Mouse (Mus musculus) myocyte (in vitro differentiated cells): Measurements from ENCODE around the gene Gm7361. TPM values are rescaled to one million over a fixed set of nuclear protein-coding genes. Genes with fewer than 3 reads are reported as not detected.

Experiments
- H3K27me3 ChIP-seq: one replicate; pipeline ENCODE4 v1.6.1; 2011; ENCODE audit not compliant: control insufficient read depth, insufficient read depth, insufficient read length
- H3K36me3 ChIP-seq: one replicate; pipeline ENCODE4 v1.6.1; 2011; ENCODE audit not compliant: control insufficient read depth, insufficient read depth
- H3K4me2 ChIP-seq: one replicate; pipeline ENCODE4 v1.6.1; 2011; ENCODE audit warnings: low read depth, control low read depth
- H3K4me3 ChIP-seq: one replicate; pipeline ENCODE4 v1.5.1; 2011; ENCODE audit warnings: mild to moderate bottlenecking, control low read depth, moderate library complexity
- H3K79me2 ChIP-seq: one replicate; pipeline ENCODE4 v1.6.1; 2011; ENCODE audit not compliant: control insufficient read depth, insufficient read depth
- H3ac ChIP-seq: one replicate; pipeline ENCODE4 v1.6.1; 2011; ENCODE audit not compliant: control insufficient read depth, insufficient read length
- CEBPB ChIP-seq: IDR thresholded peaks from 2 replicates; pipeline ENCODE4 v1.6.1; 2011; ENCODE audit warnings: mild to moderate bottlenecking, moderate library complexity; ENCODE audit not compliant: poor library complexity, insufficient read depth, severe bottlenecking
- E2F4 ChIP-seq: IDR thresholded peaks from one replicate; pipeline ENCODE4 v1.6.1; 2011; ENCODE audit warnings: mild to moderate bottlenecking, control low read depth, moderate library complexity; ENCODE audit not compliant: insufficient read depth
- MAX ChIP-seq: IDR thresholded peaks from one replicate; pipeline ENCODE4 v1.6.1; 2011; ENCODE audit warnings: low read depth, mild to moderate bottlenecking, control low read depth
- MYOD1 ChIP-seq, 3 experiments: IDR thresholded peaks; one replicate each; pipeline ENCODE4 v1.6.1; 2011; ENCODE audit warnings: control low read depth in 2 of 3, low read depth in 2 of 3, mild to moderate bottlenecking in 2 of 3, moderate library complexity in 1 of 3; ENCODE audit not compliant: insufficient read length in 2 of 3, control insufficient read depth in 1 of 3
- MYOG ChIP-seq, 3 experiments: IDR thresholded peaks; one replicate each; pipeline ENCODE4 v1.6.1; 2011; ENCODE audit warnings: control low read depth in 2 of 3, low read depth in 2 of 3, mild to moderate bottlenecking in 2 of 3; ENCODE audit not compliant: insufficient read length in 2 of 3, control insufficient read depth in 1 of 3, insufficient read depth in 1 of 3
- POLR2A ChIP-seq: IDR thresholded peaks from one replicate; pipeline ENCODE4 v1.6.1; 2011; ENCODE audit warnings: low read depth, mild to moderate bottlenecking, control low read depth, moderate library complexity; ENCODE audit not compliant: insufficient read length
- POLR2AphosphoS2 ChIP-seq: IDR thresholded peaks from one replicate; pipeline ENCODE4 v1.6.1; 2011; ENCODE audit warnings: low read depth, control low read depth; ENCODE audit not compliant: insufficient read length
- REST ChIP-seq: IDR thresholded peaks from one replicate; pipeline ENCODE4 v1.6.1; 2011; ENCODE audit warnings: mild to moderate bottlenecking, control low read depth, moderate library complexity; ENCODE audit not compliant: insufficient read depth, insufficient read length
- SRF ChIP-seq: IDR thresholded peaks from one replicate; pipeline ENCODE4 v1.6.1; 2011; ENCODE audit warnings: low read depth; ENCODE audit not compliant: control insufficient read depth, insufficient read length
- TCF12 ChIP-seq: IDR thresholded peaks from one replicate; pipeline ENCODE4 v1.6.1; 2011; ENCODE audit warnings: mild to moderate bottlenecking, control low read depth; ENCODE audit not compliant: poor library complexity, insufficient read depth, severe bottlenecking
- USF1 ChIP-seq: IDR thresholded peaks from one replicate; pipeline ENCODE4 v1.6.1; 2011; ENCODE audit warnings: low read depth, mild to moderate bottlenecking, control low read depth, moderate library complexity
- polyA plus RNA-seq: library from polyadenylated mRNA; unstranded; fragments of >200 nt; fragmentation: generic; extraction: Trizol; gene quantifications from one replicate; pipeline ENCODE4 v1.2.1, GENCODE M21; 2012; ENCODE audit warnings: missing spikeins

Gm7361 gene
- polyA plus RNA-seq, 1 experiment, result not detected

DNA sequence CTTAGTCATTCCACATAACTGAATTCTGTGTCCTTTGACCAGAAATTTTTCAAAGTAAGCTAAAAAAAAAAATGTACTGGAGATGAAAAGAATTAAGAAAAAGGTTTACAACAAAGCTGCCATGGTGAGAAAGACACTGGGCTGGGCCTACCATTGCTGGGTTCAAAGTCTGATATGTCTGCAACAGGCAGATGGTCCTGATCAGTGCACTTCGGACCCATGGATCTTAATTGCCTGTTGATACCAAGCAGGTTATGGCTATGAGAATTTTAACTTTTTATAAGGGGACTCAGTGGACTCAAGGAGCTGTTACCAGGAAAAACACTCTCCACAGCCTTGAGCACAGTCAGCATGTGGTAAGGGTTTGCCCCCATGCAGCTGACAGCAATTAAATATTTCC is 25.9 kb downstream of the Gm7361 start:
- no peak overlapping the region for H3ac ChIP-seq
- no peak overlapping the region for H3K4me3 ChIP-seq
- H3K27me3 ChIP-seq, result no peaks in the 10 kb centered on the region
- no peak overlapping the region for H3K4me2 ChIP-seq
- TF ChIP-seq SRF, result no peak
- TF ChIP-seq MYOG (IDR thresholded peaks at IDR 0.05; ENCODE audit: control insufficient read depth in 1 of 3, insufficient read depth in 1 of 3, insufficient read length in 2 of 3, low read depth in 2 of 3), result no peak
- TF ChIP-seq USF1, result no peak
- H3K36me3 ChIP-seq, result no peaks in the 10 kb centered on the region
- no peaks in the 10 kb centered on the region for H3K79me2 ChIP-seq

DNA sequence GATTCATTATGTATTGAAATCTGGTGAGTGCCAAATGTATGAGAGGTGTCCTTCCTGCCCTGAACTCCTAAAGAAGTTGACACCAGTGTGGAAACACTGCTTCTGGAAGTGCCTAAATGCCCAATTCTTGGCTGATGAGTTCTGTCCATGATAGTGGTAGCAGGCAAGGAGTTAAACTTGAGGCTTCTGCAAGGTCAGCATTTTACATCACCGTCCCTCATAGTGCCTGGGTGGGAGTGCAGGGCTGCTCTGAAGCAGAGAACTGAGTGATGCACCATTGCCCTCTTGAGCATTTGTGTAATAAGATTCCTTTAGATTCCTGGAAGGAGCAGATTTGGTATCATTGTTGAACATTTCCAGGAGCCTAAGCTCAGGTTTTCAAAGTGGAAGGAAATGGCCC is 34.1 kb downstream of the Gm7361 start:
- Histone ChIP-seq H3K4me3 (no peak overlapping the region), H3K36me3 (no peaks in the 10 kb centered on the region), H3ac (no peak overlapping the region), H3K4me2 (no peak overlapping the region), H3K27me3 (no peaks in the 10 kb centered on the region), H3K79me2 (no peaks in the 10 kb centered on the region)
- TF ChIP-seq MAX, result no peak
- TF ChIP-seq MYOG (IDR thresholded peaks at IDR 0.05; ENCODE audit: control insufficient read depth in 1 of 3, insufficient read depth in 1 of 3, insufficient read length in 2 of 3, low read depth in 2 of 3), result no peak
- no peak for TF ChIP-seq CEBPB
- no peak for TF ChIP-seq TCF12
- no peak for TF ChIP-seq USF1
- TF ChIP-seq POLR2AphosphoS2, result no peak
- no peak for TF ChIP-seq SRF
- TF ChIP-seq REST, result no peak

DNA sequence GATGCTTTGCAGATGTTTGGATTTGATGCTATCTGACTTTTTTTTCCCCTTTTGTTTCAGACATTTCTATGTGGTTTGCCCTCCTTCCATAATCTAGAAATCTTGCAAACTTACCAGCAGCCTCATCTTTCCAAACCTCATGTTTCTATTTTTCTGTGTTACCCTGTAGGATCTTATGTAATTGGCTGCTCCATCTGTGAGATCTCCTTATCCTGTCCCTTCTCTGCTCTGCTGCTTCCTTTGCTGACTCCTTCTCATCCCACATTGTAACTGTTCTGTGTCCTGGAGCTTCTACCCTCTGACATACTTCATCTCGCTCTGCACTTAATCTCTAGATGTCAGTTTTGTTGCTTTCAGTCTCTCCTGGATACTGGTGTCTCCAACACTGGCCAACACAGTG is 35.8 kb downstream of the Gm7361 start:
- no peak overlapping the region for H3K4me3 ChIP-seq
- H3K4me2 ChIP-seq, result no peak overlapping the region
- no peaks in the 10 kb centered on the region for H3K36me3 ChIP-seq
- H3K27me3 ChIP-seq, result no peaks in the 10 kb centered on the region
- H3ac ChIP-seq, result no peak overlapping the region
- TF ChIP-seq TCF12, result no peak
- TF ChIP-seq POLR2A, result no peak
- TF ChIP-seq MYOG (IDR thresholded peaks at IDR 0.05; ENCODE audit: control insufficient read depth in 1 of 3, insufficient read depth in 1 of 3, insufficient read length in 2 of 3, low read depth in 2 of 3), result no peak
- TF ChIP-seq E2F4, result no peak
- TF ChIP-seq MYOD1 (IDR thresholded peaks at IDR 0.05; ENCODE audit: control insufficient read depth in 1 of 3, insufficient read length in 2 of 3, low read depth in 2 of 3), result no peak
- no peak for TF ChIP-seq SRF
- TF ChIP-seq REST, result no peak
- no peak for TF ChIP-seq POLR2AphosphoS2
- no peaks in the 10 kb centered on the region for H3K79me2 ChIP-seq

Other genes with a start within 250 kb of the Gm7361 start
- not detected for gene Gm5862, start 234.8 kb upstream of the Gm7361 start, polyA plus RNA-seq
- gene Speer4a, start 218.1 kb upstream of the Gm7361 start, polyA plus RNA-seq, result not detected
- not detected for gene Gm7347, start 199.1 kb upstream of the Gm7361 start, polyA plus RNA-seq
- not detected for gene Gm10471, start 168.4 kb upstream of the Gm7361 start, polyA plus RNA-seq
- not detected for gene 5031410I06Rik, start 152.3 kb upstream of the Gm7361 start, polyA plus RNA-seq
- gene Gm10220, start 136.3 kb upstream of the Gm7361 start, polyA plus RNA-seq, result not detected